Comparison of ENCODE assay signal across 8 mouse cellular contexts in genomic region chr15:12203512-12204318, GRCm38 (mm10). TPM values are rescaled to one million over a fixed set of nuclear protein-coding genes. Genes with fewer than 3 reads are reported as not detected.
A peak's percentile ranks its signal among the peaks of the same experiment; 100 is the strongest.
DNase-seq lines count a peak whose midpoint lies in the region; ATAC-seq lines count a peak whose summit lies in the region.

No protein-coding gene starts in this region.

- peaks cover 21% of the 10 kb centered on the region for H3K36me3 ChIP-seq in megakaryocyte, embryonic 14.5 days (replicated peaks; ENCODE audit: low read length)
- no peaks in the 10 kb centered on the region for H3K36me3 ChIP-seq in embryonic facial prominence, embryonic 13.5 days
- no peaks in the 10 kb centered on the region for H3K36me3 ChIP-seq in kidney, embryonic 14.5 days (ENCODE audit: control insufficient read depth, insufficient read depth, low read length)
- H3K36me3 ChIP-seq in midbrain, embryonic 15.5 days (replicated peaks): no peaks in the 10 kb centered on the region

- peak overlapping the region; percentile 97 for H3K4me3 ChIP-seq in megakaryocyte, embryonic 14.5 days (replicated peaks)
- peak overlapping the region; percentile 92 for H3K4me3 ChIP-seq in embryonic facial prominence, embryonic 13.5 days
- H3K4me3 ChIP-seq in kidney, embryonic 14.5 days (ENCODE audit: low read length): peak overlapping the region; percentile 92
- H3K4me3 ChIP-seq in midbrain, embryonic 15.5 days: peak overlapping the region; percentile 64

- ATAC-seq in megakaryocyte, adult 5-6 weeks (ENCODE audit: poor library complexity, severe bottlenecking): no peak
- no peak for ATAC-seq in embryonic facial prominence, embryonic 13.5 days (ENCODE audit: insufficient number of reproducible peaks, insufficient read depth, low FRiP score, low TSS enrichment, low read depth)
- peak; percentile 7; the same call in 1 of the 2 replicates for ATAC-seq in kidney, embryonic 14.5 days (ENCODE audit: low FRiP score, low TSS enrichment)
- no peak for ATAC-seq in midbrain, embryonic 15.5 days (replicated peaks)

- WGBS in embryonic facial prominence, embryonic 13.5 days: 18% methylated on average over 10 of the region's 10 CpGs
- 10% methylated on average over 10 of the region's 10 CpGs for WGBS in kidney, embryonic 14.5 days
- WGBS in midbrain, embryonic 15.5 days: 45% methylated on average over 10 of the region's 10 CpGs

- peak overlapping the region; percentile 91 for H3K27ac ChIP-seq in embryonic facial prominence, embryonic 13.5 days
- peak overlapping the region; percentile 90 for H3K27ac ChIP-seq in kidney, embryonic 14.5 days (ENCODE audit: low read depth, low read length)
- 0 out of 2 replicates have a peak overlapping the region, but pooled peaks have one; percentile 68 for H3K27ac ChIP-seq in midbrain, embryonic 15.5 days

- H3K4me2 ChIP-seq in embryonic facial prominence, embryonic 13.5 days: peak overlapping the region; percentile 68
- H3K4me2 ChIP-seq in kidney, embryonic 14.5 days (replicated peaks; ENCODE audit: low read depth, low read length): peak overlapping the region; percentile 62
- H3K4me2 ChIP-seq in midbrain, embryonic 15.5 days: peak overlapping the region; percentile 57

- no peaks in the 10 kb centered on the region for H3K9me3 ChIP-seq in megakaryocyte, embryonic 14.5 days
- H3K9me3 ChIP-seq in embryonic facial prominence, embryonic 13.5 days: no peaks in the 10 kb centered on the region
- H3K9me3 ChIP-seq in kidney, embryonic 14.5 days (ENCODE audit: control insufficient read depth, low read length): no peaks in the 10 kb centered on the region
- no peaks in the 10 kb centered on the region for H3K9me3 ChIP-seq in midbrain, embryonic 15.5 days

- DNase-seq in frontal cortex, postnatal 10 days (ENCODE audit: low spot score in 2 of 2): no peak
- no peak for DNase-seq in layer of hippocampus, adult 18-20 months (ENCODE audit: low spot score in 2 of 2)
- DNase-seq in left cerebral cortex, postnatal 36 days (ENCODE audit: low spot score in 2 of 2): no peak

- intact Hi-C loops in left cerebral cortex, postnatal 36 days (cut with DNase I): no loop called here

- H3K9ac ChIP-seq in embryonic facial prominence, embryonic 13.5 days: peak overlapping the region; percentile 94
- H3K9ac ChIP-seq in kidney, embryonic 14.5 days (ENCODE audit: low read depth, low read length): peak overlapping the region; percentile 56; the same call in 1 of the 2 replicates
- H3K9ac ChIP-seq in midbrain, embryonic 15.5 days: no peak overlapping the region

- H3K27me3 ChIP-seq in megakaryocyte, embryonic 14.5 days (replicated peaks): peaks cover 1% of the 10 kb centered on the region
- no peaks in the 10 kb centered on the region for H3K27me3 ChIP-seq in embryonic facial prominence, embryonic 13.5 days
- H3K27me3 ChIP-seq in kidney, embryonic 14.5 days (ENCODE audit: control insufficient read depth, insufficient read depth, low read length): no peaks in the 10 kb centered on the region
- no peaks in the 10 kb centered on the region for H3K27me3 ChIP-seq in midbrain, embryonic 15.5 days (replicated peaks)

- H3K4me1 ChIP-seq in megakaryocyte, embryonic 14.5 days: peaks cover 50% of the 10 kb centered on the region
- H3K4me1 ChIP-seq in embryonic facial prominence, embryonic 13.5 days: peaks cover 36% of the 10 kb centered on the region
- peaks cover 26% of the 10 kb centered on the region for H3K4me1 ChIP-seq in kidney, embryonic 14.5 days (ENCODE audit: control insufficient read depth, insufficient read depth, low read length)
- H3K4me1 ChIP-seq in midbrain, embryonic 15.5 days: peaks cover 27% of the 10 kb centered on the region

RNA-seq across cellular contexts. Expression of gene Mtmr12, which starts 1.1 kb away (rescaled TPM):
- 4.4 and 4.6 TPM in 2 replicates for polyA plus RNA-seq in megakaryocyte, embryonic 14.5 days (2012; ENCODE audit: insufficient read depth, low replicate concordance)
- total RNA-seq in megakaryocyte, adult 5-6 weeks (2015): 16.1 and 17.4 TPM in 2 replicates
- 20.6 and 23.3 TPM in 2 replicates for total RNA-seq in megakaryocyte, adult 5-6 weeks (2017)
- 16.1 and 18.5 TPM in 2 replicates for polyA plus RNA-seq in embryonic facial prominence, embryonic 13.5 days (2015; fragmentation: Nextera tagmentation; extraction: Ambion mirVana)
- polyA plus RNA-seq in kidney, embryonic 14.5 days (2014; fragmentation: Nextera tagmentation; extraction: Ambion mirVana): 10.6 and 25.4 TPM in 2 replicates
- 8.3 and 9.6 TPM in 2 replicates for polyA plus RNA-seq in midbrain, embryonic 15.5 days (2015; fragmentation: Nextera tagmentation; extraction: Ambion mirVana)
- 10 to 100 TPM; 61.3 to 65.7 TPM for total RNA-seq in layer of hippocampus, adult 18-20 months (2021)
- total RNA-seq in left cerebral cortex, postnatal 36 days (2021): 10 to 100 TPM; 41.4 to 47.3 TPM
